Mouse (Mus musculus) spleen, adult 2 months (tissue): ENCODE results near the gene Rps21. TPM values are rescaled to one million over a fixed set of nuclear protein-coding genes. Genes with fewer than 3 reads are reported as not detected.
"Not testable (repeated sequence)": the region's sequence is repeated elsewhere in the genome, so short reads cannot be mapped to it uniquely, and the experiment has no call there.

Experiments used
- DNase-seq, 2 experiments: peaks; one replicate each; pipeline versions ENCODE4 v3.0.0 to v3.0.0-alpha.2; 2012 to 2021; ENCODE audit warnings: low spot score in 2 of 2, low read depth in 1 of 2
- H3K27ac ChIP-seq: fragments of 200-500 bp; 2 replicates; pipeline ENCODE4 v1.5.1; 2012; ENCODE audit warnings: low read length, inconsistent platforms; ENCODE audit not compliant: insufficient read depth
- H3K27me3 ChIP-seq: fragments of 200-500 bp; 2 replicates; pipeline ENCODE4 v1.6.1; 2012; ENCODE audit warnings: mild to moderate bottlenecking, moderate library complexity, low read length, inconsistent platforms; ENCODE audit not compliant: control insufficient read depth, insufficient read depth
- H3K36me3 ChIP-seq: fragments of 200-500 bp; 2 replicates; pipeline ENCODE4 v1.6.1; 2012; ENCODE audit warnings: mild to moderate bottlenecking, low read length, inconsistent platforms; ENCODE audit not compliant: control insufficient read depth, insufficient read depth
- H3K4me1 ChIP-seq: fragments of 200-500 bp; 2 replicates; pipeline ENCODE4 v1.6.1; 2011; ENCODE audit warnings: inconsistent platforms; ENCODE audit not compliant: control insufficient read depth, insufficient read depth, insufficient read length
- H3K4me3 ChIP-seq: fragments of 200-500 bp; 2 replicates; pipeline ENCODE4 v1.5.1; 2011; ENCODE audit warnings: mild to moderate bottlenecking, inconsistent platforms; ENCODE audit not compliant: insufficient read depth, insufficient read length; ENCODE audit errors: extremely low read depth
- CTCF ChIP-seq: fragments of 200-500 bp; IDR thresholded peaks from 2 replicates; pipeline ENCODE4 v1.5.1; 2011; ENCODE audit warnings: mild to moderate bottlenecking, inconsistent platforms; ENCODE audit not compliant: insufficient read depth, insufficient read length, insufficient replicate concordance; ENCODE audit errors: extremely low read depth
- POLR2A ChIP-seq: fragments of 200-500 bp; IDR thresholded peaks from 2 replicates; pipeline ENCODE4 v1.6.1; 2011; ENCODE audit warnings: low read depth, low read length, inconsistent platforms
- WGBS: fragments of 180-500 bp; shearing (Covaris S2); methylation state at CpG from one replicate; pipeline ENCODE4 v1.1.7; 2018; 5-methylcytosine and 5-hydroxymethylcytosine counted together
- polyA plus RNA-seq: library from polyadenylated mRNA; depleted of rRNA; stranded (reverse); fragments of >200 nt; gene quantifications from 2 replicates; pipeline ENCODE4 v1.2.3, GENCODE M21; 2012

The Rps21 gene
- polyA plus RNA-seq, 1 experiment: 2,793 TPM

GRCm38 (mm10) chr2:180250930-180251611 is 6.1 kb upstream of the Rps21 start:
- Histone ChIP-seq H3K4me1 (no peaks in the 10 kb centered on the region), H3K36me3 (no peaks in the 10 kb centered on the region), H3K27me3 (no peaks in the 10 kb centered on the region), H3K4me3 (no peak overlapping the region), H3K27ac (no peak overlapping the region)
- TF ChIP-seq POLR2A: no peak
- peak; percentile 71; the same call in 1 of the 2 replicates for TF ChIP-seq CTCF
- WGBS: 29% methylated on average over 11 of the region's 11 CpGs
- peak; percentile 64 to 73 for DNase-seq

- 81% methylated on average over 3 of the region's 3 CpGs for WGBS
- H3K36me3 ChIP-seq: no peaks in the 10 kb centered on the region
- no peak overlapping the region for H3K4me3 ChIP-seq
- TF ChIP-seq POLR2A (no peak), CTCF (no peak)
- no peak for DNase-seq
- H3K27me3 ChIP-seq: no peaks in the 10 kb centered on the region
- H3K4me1 ChIP-seq: peaks cover 6% of the 10 kb centered on the region; the same call in 1 of the 2 replicates
- no peak overlapping the region for H3K27ac ChIP-seq
These were observed 5.3 kb upstream of the Rps21 start for GRCm38 (mm10) chr2:180251838-180252237.

- 91% methylated on average over 5 of the region's 5 CpGs for WGBS
- H3K27ac ChIP-seq: no peak overlapping the region
- DNase-seq: no peak
- peaks cover 2% of the 10 kb centered on the region; the same call in 1 of the 2 replicates for H3K36me3 ChIP-seq
- TF ChIP-seq CTCF: no peak
- no peak for TF ChIP-seq POLR2A
- no peaks in the 10 kb centered on the region for H3K27me3 ChIP-seq
- peaks cover 9% of the 10 kb centered on the region; the same call in 1 of the 2 replicates for H3K4me1 ChIP-seq
- H3K4me3 ChIP-seq: no peak overlapping the region
These were observed 2.6 kb upstream of the Rps21 start for GRCm38 (mm10) chr2:180254436-180255209.

- TF ChIP-seq CTCF (no peak), POLR2A (no peak)
These were observed 1.5 kb upstream of the Rps21 start for GRCm38 (mm10) chr2:180255701-180256100.

GRCm38 (mm10) chr2:180256296-180257000 is 729 bp upstream of the Rps21 start:
- H3K36me3 ChIP-seq: peaks cover 6% of the 10 kb centered on the region
- H3K27me3 ChIP-seq: no peaks in the 10 kb centered on the region
- peak overlapping the region; percentile 68 for H3K4me3 ChIP-seq
- peak overlapping the region; percentile 68 for H3K27ac ChIP-seq
- H3K4me1 ChIP-seq: peaks cover 9% of the 10 kb centered on the region; the same call in 1 of the 2 replicates
- WGBS: 21% methylated on average over 26 of the region's 26 CpGs
- no peak for DNase-seq
- no peak for TF ChIP-seq CTCF
- no peak for TF ChIP-seq POLR2A

More at GRCm38 (mm10) chr2:180255701-180256100, 1.5 kb upstream of the Rps21 start:
- H3K4me1 ChIP-seq: peaks cover 9% of the 10 kb centered on the region; the same call in 1 of the 2 replicates
- H3K27me3 ChIP-seq: no peaks in the 10 kb centered on the region
- no peak overlapping the region for H3K27ac ChIP-seq
- H3K4me3 ChIP-seq: no peak overlapping the region
- peaks cover 4% of the 10 kb centered on the region for H3K36me3 ChIP-seq
- no peak for DNase-seq
- WGBS: 71% methylated on average over 9 of the region's 9 CpGs

- TF ChIP-seq CTCF (no peak), POLR2A (no peak)
- DNase-seq: no peak
- H3K27me3 ChIP-seq: no peaks in the 10 kb centered on the region
- peak overlapping the region; percentile 89; the same call in 1 of the 2 replicates for H3K4me3 ChIP-seq
- H3K36me3 ChIP-seq: peaks cover 14% of the 10 kb centered on the region
- peak overlapping the region; percentile 78 for H3K27ac ChIP-seq
- H3K4me1 ChIP-seq: peaks cover 9% of the 10 kb centered on the region; the same call in 1 of the 2 replicates
- WGBS: 57% methylated on average over 11 of the region's 11 CpGs
These were observed 1.0 kb downstream of the Rps21 start for GRCm38 (mm10) chr2:180257963-180258865.

- DNase-seq, H3K27me3 ChIP-seq, H3K4me3 ChIP-seq, H3K27ac ChIP-seq, H3K4me1 ChIP-seq: not testable (repeated sequence)
- WGBS: 87% methylated on average over 10 of the region's 10 CpGs
- H3K36me3 ChIP-seq: peaks cover 16% of the 10 kb centered on the region
These were observed 1.8 kb downstream of the Rps21 start for GRCm38 (mm10) chr2:180258951-180259484.

GRCm38 (mm10) chr2:180259826-180260609 is 2.8 kb downstream of the Rps21 start:
- H3K36me3 ChIP-seq: peaks cover 16% of the 10 kb centered on the region
- not testable (repeated sequence) for DNase-seq, H3K4me1 ChIP-seq, H3K27me3 ChIP-seq, H3K27ac ChIP-seq, H3K4me3 ChIP-seq
- 84% methylated on average over 17 of the region's 17 CpGs for WGBS
